Mouse (Mus musculus): ENCODE measurements around the gene Met. TPM values are rescaled to one million over a fixed set of nuclear protein-coding genes. Genes with fewer than 3 reads are reported as not detected.

Gene Met
- 1.3 TPM for polyA plus RNA-seq (2014; fragmentation: Illumina TruSeq; extraction: RNeasy Lipid Tissue Mini Kit (QIAGEN cat#74804); ENCODE audit: low read depth, low replicate concordance)

GRCm38 (mm10) chr6:17463434-17464280 is at the start of gene Met:
Gene Met, plus strand, starts transcription at chr6:17463800.

Other genes with a start within 250 kb of the Met start
- 50.8 TPM for gene Cav2, start 182.6 kb upstream of the Met start, polyA plus RNA-seq (2014; fragmentation: Illumina TruSeq; extraction: RNeasy Lipid Tissue Mini Kit (QIAGEN cat#74804); ENCODE audit: low read depth, low replicate concordance)
- 250 TPM for gene Cav1, start 157.5 kb upstream of the Met start, polyA plus RNA-seq (2014; fragmentation: Illumina TruSeq; extraction: RNeasy Lipid Tissue Mini Kit (QIAGEN cat#74804); ENCODE audit: low read depth, low replicate concordance)
- 132 TPM for gene Capza2, start 172.4 kb downstream of the Met start, polyA plus RNA-seq (2014; fragmentation: Illumina TruSeq; extraction: RNeasy Lipid Tissue Mini Kit (QIAGEN cat#74804); ENCODE audit: low read depth, low replicate concordance)
- 16.9 TPM for gene St7, start 229.1 kb downstream of the Met start, polyA plus RNA-seq (2014; fragmentation: Illumina TruSeq; extraction: RNeasy Lipid Tissue Mini Kit (QIAGEN cat#74804); ENCODE audit: low read depth, low replicate concordance)

Data from heart, adult 10 weeks (tissue).